Mouse (Mus musculus): Measurements from ENCODE around the gene Pln. TPM values are rescaled to one million over a fixed set of nuclear protein-coding genes. Genes with fewer than 3 reads are reported as not detected.

The Pln gene
- polyA plus RNA-seq, 1 experiment from 2014 or later: 542 TPM

- H3K27ac ChIP-seq (ENCODE audit: low read depth, low read length): no peak overlapping the region
- no peak overlapping the region for H3K9ac ChIP-seq (ENCODE audit: low read depth, low read length)
- no peaks in the 10 kb centered on the region for H3K36me3 ChIP-seq (ENCODE audit: control insufficient read depth, insufficient read depth, low read length)
- H3K4me3 ChIP-seq (ENCODE audit: low read depth, low read length): no peak overlapping the region
- H3K27me3 ChIP-seq (ENCODE audit: control insufficient read depth, insufficient read depth, low read length): no peaks in the 10 kb centered on the region
- H3K9me3 ChIP-seq (replicated peaks; ENCODE audit: control insufficient read depth, low read length): no peaks in the 10 kb centered on the region
- 61% methylated on average over 9 of the region's 9 CpGs for WGBS (ENCODE audit: insufficient replicate concordance)
- no peak for ATAC-seq (replicated peaks; ENCODE audit: insufficient number of reproducible peaks, low FRiP score, low TSS enrichment)
- H3K4me2 ChIP-seq: no peak overlapping the region
- no peaks in the 10 kb centered on the region for H3K4me1 ChIP-seq (ENCODE audit: control insufficient read depth, insufficient read depth, low read length)
Observed at GRCm38 (mm10) chr10:53394923-53395629, 57.6 kb downstream of the Pln start.

Other genes starting within 250 kb of the Pln start
- gene Cep85l, start 42.3 kb downstream of the Pln start, polyA plus RNA-seq (2014; fragmentation: Nextera tagmentation; extraction: Ambion mirVana): 3.5 and 5.8 TPM in 2 replicates

All from heart, embryonic 11.5 days (tissue).